ENCODE assay signal across 17 mouse cellular contexts in the genomic region with DNA sequence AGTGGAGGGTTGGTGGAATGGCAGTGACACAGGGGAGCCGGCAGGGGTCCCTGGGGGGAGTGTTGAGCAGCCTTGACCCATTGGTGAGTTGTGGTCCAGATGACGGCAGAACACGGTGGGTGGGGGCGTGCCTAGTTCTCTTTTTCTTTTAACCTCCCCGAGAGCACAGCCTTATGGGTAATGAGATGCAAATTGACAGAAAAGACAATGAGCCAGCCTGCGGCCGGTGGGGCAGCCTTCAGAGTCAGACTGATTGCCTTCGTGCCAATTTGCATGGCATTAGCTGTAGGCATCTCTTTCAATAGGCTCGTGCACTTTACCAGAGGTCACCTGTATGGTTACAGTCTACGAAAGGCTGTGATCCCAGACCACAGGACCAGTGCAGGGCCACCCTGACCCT. TPM values are rescaled to one million over a fixed set of nuclear protein-coding genes. Genes with fewer than 3 reads are reported as not detected.
DNase-seq lines count a peak whose midpoint lies in the region; ATAC-seq and TF ChIP-seq lines count a peak whose summit lies in the region.
"Had no signal": no experiment of that assay in that cellular context is flagged by ENCODE, and none has a peak within 500 bp of the region (broad histone marks: within the 10 kb centered on the region; RNA-seq: fewer than 3 reads in every experiment).

No protein-coding gene starts in this region.

- no peak for TF ChIP-seq CTCF in forebrain, postnatal 0 days (IDR thresholded peaks at IDR 0.05; ENCODE audit: low read depth)
- TF ChIP-seq CTCF in lung, adult 2 months (IDR thresholded peaks at IDR 0.05; ENCODE audit: insufficient read depth, low read length), result no peak

- no peak overlapping the region for H3K9ac ChIP-seq in forebrain, postnatal 0 days
- H3K9ac ChIP-seq in neural tube, embryonic 11.5 days (ENCODE audit: low read length), result no peak overlapping the region
- H3K9ac ChIP-seq in forebrain, embryonic 13.5 days, result no peak overlapping the region
- H3K9ac ChIP-seq in neural tube, embryonic 14.5 days (replicated peaks; ENCODE audit: low read depth, low read length), result no peak overlapping the region
- H3K9ac ChIP-seq: lung, embryonic 14.5 days had no signal

- no peak for DNase-seq in forebrain, embryonic 10.5 days (ENCODE audit: extremely low spot score, low spot score)
- no peak for DNase-seq in forebrain, postnatal 0 days
- peak; percentile 54 for DNase-seq in neural tube, embryonic 11.5 days (ENCODE audit: low spot score)
- no peak for DNase-seq in neural tube, embryonic 10.5 days (ENCODE audit: extremely low spot score, low spot score)
- no peak for DNase-seq in lung, adult 2 months
- DNase-seq in adipocyte (ENCODE audit: low spot score), result no peak
- DNase-seq: adrenal gland, adult 2 months; cerebellum, adult 2 months; layer of hippocampus, postnatal 36 days; left cerebral cortex, postnatal 4 days; right cerebral cortex, adult 18-20 months; thymus, postnatal 4 days had no signal

- H3K4me1 ChIP-seq in forebrain, embryonic 10.5 days, result peaks cover 60% of the 10 kb centered on the region
- H3K4me1 ChIP-seq in forebrain, postnatal 0 days (ENCODE audit: insufficient read depth), result peaks cover 6% of the 10 kb centered on the region; the same call in 1 of the 2 replicates
- H3K4me1 ChIP-seq in neural tube, embryonic 11.5 days (ENCODE audit: control insufficient read depth, insufficient read depth, low read length), result peaks cover 17% of the 10 kb centered on the region
- peaks cover 68% of the 10 kb centered on the region for H3K4me1 ChIP-seq in forebrain, embryonic 13.5 days
- peaks cover 28% of the 10 kb centered on the region for H3K4me1 ChIP-seq in neural tube, embryonic 14.5 days (ENCODE audit: control insufficient read depth, insufficient read depth, low read length)
- H3K4me1 ChIP-seq in lung, adult 2 months (ENCODE audit: control insufficient read depth, insufficient read depth, low read length), result no peaks in the 10 kb centered on the region

- no peak for TF ChIP-seq POLR2A in lung, adult 2 months (IDR thresholded peaks at IDR 0.05; ENCODE audit: borderline replicate concordance, extremely low read depth, low read depth, low read length)

- no peak overlapping the region for H3K4me2 ChIP-seq in forebrain, postnatal 0 days (ENCODE audit: low read depth)
- no peak overlapping the region for H3K4me2 ChIP-seq in neural tube, embryonic 11.5 days (ENCODE audit: low read depth)
- H3K4me2 ChIP-seq in forebrain, embryonic 13.5 days, result peak overlapping the region; percentile 13; the same call in 1 of the 2 replicates
- H3K4me2 ChIP-seq in neural tube, embryonic 14.5 days (ENCODE audit: low read depth, low read length), result no peak overlapping the region
- H3K4me2 ChIP-seq: liver, embryonic 11.5 days; lung, embryonic 14.5 days had no signal

- no peaks in the 10 kb centered on the region for H3K27me3 ChIP-seq in forebrain, embryonic 10.5 days (ENCODE audit: poor library complexity, severe bottlenecking)
- H3K27me3 ChIP-seq in forebrain, postnatal 0 days (ENCODE audit: insufficient read depth, low read length), result no peaks in the 10 kb centered on the region
- H3K27me3 ChIP-seq in neural tube, embryonic 11.5 days (ENCODE audit: control insufficient read depth, insufficient read depth, low read length), result no peaks in the 10 kb centered on the region
- H3K27me3 ChIP-seq in forebrain, embryonic 13.5 days, result 0 out of 2 replicates have a peak, but pooled peaks cover 5% of the 10 kb centered on the region
- no peaks in the 10 kb centered on the region for H3K27me3 ChIP-seq in neural tube, embryonic 14.5 days (ENCODE audit: control insufficient read depth, insufficient read depth, low read length)

- H3K27ac ChIP-seq in forebrain, embryonic 10.5 days, result peak overlapping the region; percentile 69; the same call in 1 of the 2 replicates
- H3K27ac ChIP-seq in forebrain, postnatal 0 days (ENCODE audit: low read depth, low read length), result no peak overlapping the region
- H3K27ac ChIP-seq in neural tube, embryonic 11.5 days (ENCODE audit: low read depth, low read length), result 0 out of 2 replicates have a peak overlapping the region, but pooled peaks have one; percentile 14
- H3K27ac ChIP-seq in forebrain, embryonic 13.5 days, result peak overlapping the region; percentile 91
- H3K27ac ChIP-seq in neural tube, embryonic 14.5 days (ENCODE audit: low read depth, low read length), result peak overlapping the region; percentile 8; the same call in 1 of the 2 replicates

- H3K9me3 ChIP-seq in forebrain, embryonic 10.5 days, result no peaks in the 10 kb centered on the region
- H3K9me3 ChIP-seq in forebrain, postnatal 0 days (ENCODE audit: low read length), result no peaks in the 10 kb centered on the region
- no peaks in the 10 kb centered on the region for H3K9me3 ChIP-seq in neural tube, embryonic 11.5 days (ENCODE audit: control insufficient read depth, low read length)
- H3K9me3 ChIP-seq in forebrain, embryonic 13.5 days (replicated peaks), result no peaks in the 10 kb centered on the region
- no peaks in the 10 kb centered on the region for H3K9me3 ChIP-seq in neural tube, embryonic 14.5 days (ENCODE audit: control insufficient read depth, low read length)

- no peak for ATAC-seq in forebrain, postnatal 0 days
- ATAC-seq in neural tube, embryonic 11.5 days (ENCODE audit: insufficient read depth, low FRiP score, low TSS enrichment), result peak; percentile 66; the same call in 1 of the 2 replicates
- ATAC-seq in forebrain, embryonic 13.5 days, result peak; percentile 38; the same call in 1 of the 2 replicates
- ATAC-seq in neural tube, embryonic 14.5 days (ENCODE audit: low read depth), result no peak

- WGBS in forebrain, embryonic 10.5 days, result 54% methylated on average over 10 of the region's 10 CpGs
- 15% methylated on average over 10 of the region's 10 CpGs for WGBS in forebrain, postnatal 0 days
- 31% methylated on average over 10 of the region's 10 CpGs for WGBS in neural tube, embryonic 11.5 days
- WGBS in forebrain, embryonic 13.5 days, result 13% methylated on average over 10 of the region's 10 CpGs
- WGBS in neural tube, embryonic 14.5 days, result 14% methylated on average over 10 of the region's 10 CpGs
- 70% methylated on average over 10 of the region's 10 CpGs for WGBS in lung, adult 2 months

- H3K4me3 ChIP-seq in forebrain, embryonic 10.5 days, result no peak overlapping the region
- H3K4me3 ChIP-seq in forebrain, postnatal 0 days (ENCODE audit: low read depth, low read length), result no peak overlapping the region
- H3K4me3 ChIP-seq in neural tube, embryonic 11.5 days (ENCODE audit: low read depth, low read length), result no peak overlapping the region
- H3K4me3 ChIP-seq in forebrain, embryonic 13.5 days, result no peak overlapping the region
- no peak overlapping the region for H3K4me3 ChIP-seq in neural tube, embryonic 14.5 days (ENCODE audit: low read depth, low read length)
- H3K4me3 ChIP-seq in lung, adult 2 months (replicated peaks; ENCODE audit: extremely low read depth, low read depth, low read length), result no peak overlapping the region
- H3K4me3 ChIP-seq: erythroblast, embryonic 14.5 days had no signal

- no peaks in the 10 kb centered on the region for H3K36me3 ChIP-seq in forebrain, embryonic 10.5 days (replicated peaks)
- no peaks in the 10 kb centered on the region for H3K36me3 ChIP-seq in forebrain, postnatal 0 days (ENCODE audit: insufficient read depth)
- H3K36me3 ChIP-seq in neural tube, embryonic 11.5 days (ENCODE audit: control insufficient read depth, insufficient read depth, low read length), result no peaks in the 10 kb centered on the region
- no peaks in the 10 kb centered on the region for H3K36me3 ChIP-seq in forebrain, embryonic 13.5 days (ENCODE audit: poor library complexity, severe bottlenecking)
- H3K36me3 ChIP-seq in neural tube, embryonic 14.5 days (ENCODE audit: control insufficient read depth, insufficient read depth, low read length), result no peaks in the 10 kb centered on the region

RNA-seq across cellular contexts. Expression of gene Tmem115, which starts 47.7 kb away (rescaled TPM):
- polyA plus RNA-seq in forebrain, embryonic 10.5 days (2016; fragmentation: Nextera tagmentation; extraction: Ambion mirVana), result 33.0 and 35.8 TPM in 2 replicates
- total RNA-seq in forebrain, postnatal 0 days (2014; rRNA removed), result 44.3 and 51.4 TPM in 2 replicates
- polyA plus RNA-seq in forebrain, postnatal 0 days (2015; fragmentation: Nextera tagmentation; extraction: Ambion mirVana), result 49.7 and 50.4 TPM in 2 replicates
- 47.0 and 47.2 TPM in 2 replicates for polyA plus RNA-seq in neural tube, embryonic 11.5 days (2014; fragmentation: Nextera tagmentation; extraction: Ambion mirVana)
- polyA plus RNA-seq in forebrain, embryonic 13.5 days (2015; fragmentation: Nextera tagmentation; extraction: Ambion mirVana), result 36.9 TPM in 2 replicates
- 47.7 and 48.7 TPM in 2 replicates for polyA plus RNA-seq in neural tube, embryonic 14.5 days (2014; fragmentation: Nextera tagmentation; extraction: Ambion mirVana)
- polyA plus RNA-seq in lung, adult 2 months (2012; rRNA removed), result 57.6 and 59.4 TPM in 2 replicates

RNA-seq across cellular contexts. Expression of gene Cyb561d2, which starts 55.9 kb away (rescaled TPM):
- polyA plus RNA-seq in forebrain, embryonic 10.5 days (2016; fragmentation: Nextera tagmentation; extraction: Ambion mirVana), result 20.4 and 21.0 TPM in 2 replicates
- total RNA-seq in forebrain, postnatal 0 days (2014; rRNA removed), result 36.0 and 42.7 TPM in 2 replicates
- 47.0 and 48.3 TPM in 2 replicates for polyA plus RNA-seq in forebrain, postnatal 0 days (2015; fragmentation: Nextera tagmentation; extraction: Ambion mirVana)
- polyA plus RNA-seq in neural tube, embryonic 11.5 days (2014; fragmentation: Nextera tagmentation; extraction: Ambion mirVana), result 19.7 and 21.9 TPM in 2 replicates
- polyA plus RNA-seq in forebrain, embryonic 13.5 days (2015; fragmentation: Nextera tagmentation; extraction: Ambion mirVana), result 23.2 and 25.7 TPM in 2 replicates
- 42.2 and 46.7 TPM in 2 replicates for polyA plus RNA-seq in neural tube, embryonic 14.5 days (2014; fragmentation: Nextera tagmentation; extraction: Ambion mirVana)
- 35.6 and 37.1 TPM in 2 replicates for polyA plus RNA-seq in lung, adult 2 months (2012; rRNA removed)

RNA-seq across cellular contexts. Expression of gene Nprl2, which starts 55.9 kb away (rescaled TPM):
- polyA plus RNA-seq in forebrain, embryonic 10.5 days (2016; fragmentation: Nextera tagmentation; extraction: Ambion mirVana), result 36.7 and 37.3 TPM in 2 replicates
- 59.9 and 73.3 TPM in 2 replicates for total RNA-seq in forebrain, postnatal 0 days (2014; rRNA removed)
- 65.9 and 70.4 TPM in 2 replicates for polyA plus RNA-seq in forebrain, postnatal 0 days (2015; fragmentation: Nextera tagmentation; extraction: Ambion mirVana)
- polyA plus RNA-seq in neural tube, embryonic 11.5 days (2014; fragmentation: Nextera tagmentation; extraction: Ambion mirVana), result 45.8 and 48.9 TPM in 2 replicates
- 59.0 and 61.9 TPM in 2 replicates for polyA plus RNA-seq in forebrain, embryonic 13.5 days (2015; fragmentation: Nextera tagmentation; extraction: Ambion mirVana)
- 71.5 and 74.9 TPM in 2 replicates for polyA plus RNA-seq in neural tube, embryonic 14.5 days (2014; fragmentation: Nextera tagmentation; extraction: Ambion mirVana)
- 24.8 and 31.3 TPM in 2 replicates for polyA plus RNA-seq in lung, adult 2 months (2012; rRNA removed)

Comparison
In these comparisons a context has a peak if more than half of its experiments do, and no peak if none do; other contexts are left out.
1. ATAC-seq: peak in neural tube, embryonic 11.5 days (single experiment) and forebrain, embryonic 13.5 days (single experiment); none in forebrain, postnatal 0 days (single experiment) and neural tube, embryonic 14.5 days (single experiment).